In the genomic region with DNA sequence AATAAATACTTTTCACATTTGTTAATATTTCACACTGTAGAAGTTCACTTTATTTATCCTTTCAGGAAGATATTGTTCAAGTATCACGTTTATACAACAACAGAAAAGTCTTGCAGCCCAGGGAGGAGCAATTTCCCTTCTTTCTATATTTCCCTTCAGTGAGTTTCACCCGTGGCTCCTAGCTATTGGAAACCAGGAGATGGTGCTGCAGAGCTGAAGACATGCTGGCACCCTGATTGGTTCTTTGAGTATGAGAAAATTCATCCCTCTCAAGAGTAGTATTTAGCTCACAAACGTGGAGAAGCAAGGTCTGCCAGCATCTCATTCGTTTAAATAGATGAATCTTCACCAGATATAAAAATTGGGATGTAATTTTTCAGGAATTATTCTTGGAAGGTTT, we compare ENCODE assay signal across 9 mouse cellular contexts.
DNase-seq lines count a peak whose midpoint lies in the region; ATAC-seq and TF ChIP-seq lines count a peak whose summit lies in the region.
"Had no signal": no experiment of that assay in that cellular context is flagged by ENCODE, and none has a peak within 500 bp of the region (broad histone marks: within the 10 kb centered on the region; RNA-seq: fewer than 3 reads in every experiment).

No protein-coding gene starts in this region.

- DNase-seq in left cerebral cortex, adult 2 months (ENCODE audit: extremely low spot score in 1 of 2, low spot score in 2 of 2), result peak; percentile 38 to 40
- DNase-seq in left cerebral cortex, adult 8-10 months (ENCODE audit: low spot score in 2 of 2), result no peak
- DNase-seq in brain, adult 2 months (ENCODE audit: low read depth, low spot score), result peak; percentile 67
- peak; percentile 33 to 69 for DNase-seq in kidney, postnatal 36 days
- DNase-seq in right cerebral cortex, postnatal 10 days (ENCODE audit: low spot score in 2 of 2), result peak; percentile 68 to 75
- DNase-seq in thymus, postnatal 10 days (ENCODE audit: low spot score in 2 of 2), result no peak
- no peak for DNase-seq in liver

- H3K27ac ChIP-seq in left cerebral cortex, adult 2 months, result no peak overlapping the region
- H3K27ac ChIP-seq: hindbrain, embryonic 15.5 days had no signal

- peak; percentile 76 for TF ChIP-seq CTCF in left cerebral cortex, adult 2 months (IDR thresholded peaks at IDR 0.05)

- intact Hi-C loops in left cerebral cortex, adult 2 months (cut with DNase I), result loop anchor here (1.0 to 5.0 kb wide), 3 partner anchors 81 to 346 kb away; no protein-coding TSS in a partner anchor

- no peak overlapping the region for H3K4me3 ChIP-seq in left cerebral cortex, adult 2 months
- H3K4me3 ChIP-seq: hindbrain, embryonic 15.5 days had no signal

- peak; percentile 52 for ATAC-seq in activated CD4-positive, CD25-positive, alpha-beta regulatory T cell, adult 4 months

Comparison
In these comparisons a context has a peak if more than half of its experiments do, and no peak if none do; other contexts are left out.
1. DNase-seq: peak in left cerebral cortex, adult 2 months (2 of 2), brain, adult 2 months (single experiment), kidney, postnatal 36 days (2 of 2) and right cerebral cortex, postnatal 10 days (2 of 2); none in left cerebral cortex, adult 8-10 months (0 of 2), thymus, postnatal 10 days (0 of 2) and liver (single experiment).